Mouse (Mus musculus) midbrain, embryonic 16.5 days (tissue): Measurements from ENCODE around the gene Zfp704. TPM values are rescaled to one million over a fixed set of nuclear protein-coding genes. Genes with fewer than 3 reads are reported as not detected.
A peak's percentile ranks its signal among the peaks of the same experiment; 100 is the strongest.

Source experiments
- ATAC-seq: fragments of 200-750 bp; cut with Nextera tagmentation; 2 replicates; pipeline ENCODE4 v1.8.0; 2017; ENCODE audit warnings: moderate TSS enrichment
- H3K27ac ChIP-seq: fragments of 300-500 bp; sonication (generic); 2 replicates; pipeline ENCODE4 v1.5.1; 2014; ENCODE audit warnings: mild to moderate bottlenecking, low read length, mixed read lengths
- H3K27me3 ChIP-seq: fragments of 300-500 bp; sonication (generic); 2 replicates; pipeline ENCODE4 v1.6.1; 2014; ENCODE audit warnings: low read depth, low read length, mixed read lengths; ENCODE audit not compliant: control insufficient read depth, insufficient read depth
- H3K36me3 ChIP-seq: fragments of 300-500 bp; sonication (generic); 2 replicates; pipeline ENCODE4 v1.6.1; 2014; ENCODE audit warnings: mild to moderate bottlenecking, low read length, moderate library complexity, mixed read lengths; ENCODE audit not compliant: control insufficient read depth, insufficient read depth
- H3K4me1 ChIP-seq: fragments of 300-500 bp; sonication (generic); 2 replicates; pipeline ENCODE4 v1.6.1; 2014; ENCODE audit warnings: mild to moderate bottlenecking, low read length, mixed read lengths; ENCODE audit not compliant: control insufficient read depth, insufficient read depth
- H3K4me2 ChIP-seq: fragments of 300-500 bp; sonication (generic); 2 replicates; pipeline ENCODE4 v1.6.1; 2014; ENCODE audit warnings: mild to moderate bottlenecking, low read length, mixed read lengths
- H3K4me3 ChIP-seq: fragments of 300-500 bp; sonication (generic); 2 replicates; pipeline ENCODE4 v1.5.1; 2014; ENCODE audit warnings: low read depth, mild to moderate bottlenecking, low read length, moderate library complexity, mixed read lengths
- H3K9ac ChIP-seq: fragments of 300-500 bp; sonication (generic); 2 replicates; pipeline ENCODE4 v1.6.1; 2014; ENCODE audit warnings: low read depth, low read length, mixed read lengths
- H3K9me3 ChIP-seq: fragments of 300-500 bp; sonication (generic); replicated peaks from 2 replicates; pipeline ENCODE4 v1.6.1; 2014; ENCODE audit warnings: mild to moderate bottlenecking, low read length, mixed read lengths; ENCODE audit not compliant: control insufficient read depth, poor library complexity, severe bottlenecking
- WGBS: fragments of 180-500 bp; shearing (Covaris S2); extraction: QIAGEN DNeasy Blood & Tissue Kit; methylation state at CpG from one replicate; pipeline ENCODE4 v1.1.7; 2014; 5-methylcytosine and 5-hydroxymethylcytosine counted together
- polyA plus RNA-seq: library from polyadenylated mRNA; unstranded; fragments of >200 nt; fragmentation: Nextera tagmentation; extraction: Ambion mirVana; gene quantifications from 2 replicates; pipeline ENCODE4 v1.2.1, GENCODE M21; 2015

The Zfp704 gene
- polyA plus RNA-seq, 1 experiment from 2014 or later, result 14.8 TPM

DNA sequence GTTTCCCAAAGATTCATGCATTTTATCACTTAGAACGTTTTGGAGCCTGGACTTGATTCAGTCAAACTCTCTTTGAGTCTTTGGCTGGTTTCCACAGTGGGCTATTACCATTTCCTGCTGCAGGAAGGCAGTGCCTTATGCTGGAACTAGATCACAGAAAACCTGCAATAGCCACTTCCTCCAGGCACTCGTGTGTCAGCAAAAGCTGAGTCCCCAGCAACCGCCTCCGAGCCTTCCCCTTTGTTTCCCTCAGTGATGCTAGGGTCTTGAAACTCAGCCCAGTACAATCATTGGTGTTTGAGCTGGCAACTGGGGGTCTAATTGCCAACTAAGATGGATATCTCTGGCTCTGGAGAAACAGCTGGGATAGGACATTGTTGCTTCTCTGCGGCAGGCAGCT, 207.0 kb downstream of the Zfp704 start:
- no peak overlapping the region for H3K4me3 ChIP-seq
- peak overlapping the region; percentile 19; the same call in 1 of the 2 replicates for H3K4me2 ChIP-seq
- no peak overlapping the region for H3K9ac ChIP-seq
- ATAC-seq, result peak; percentile 32; the same call in 1 of the 2 replicates
- no peaks in the 10 kb centered on the region for H3K36me3 ChIP-seq
- 31% methylated on average over 5 of the region's 5 CpGs for WGBS
- H3K27me3 ChIP-seq, result no peaks in the 10 kb centered on the region
- H3K9me3 ChIP-seq, result no peaks in the 10 kb centered on the region
- H3K4me1 ChIP-seq, result peaks cover 21% of the 10 kb centered on the region
- H3K27ac ChIP-seq, result peak overlapping the region; percentile 56; the same call in 1 of the 2 replicates

DNA sequence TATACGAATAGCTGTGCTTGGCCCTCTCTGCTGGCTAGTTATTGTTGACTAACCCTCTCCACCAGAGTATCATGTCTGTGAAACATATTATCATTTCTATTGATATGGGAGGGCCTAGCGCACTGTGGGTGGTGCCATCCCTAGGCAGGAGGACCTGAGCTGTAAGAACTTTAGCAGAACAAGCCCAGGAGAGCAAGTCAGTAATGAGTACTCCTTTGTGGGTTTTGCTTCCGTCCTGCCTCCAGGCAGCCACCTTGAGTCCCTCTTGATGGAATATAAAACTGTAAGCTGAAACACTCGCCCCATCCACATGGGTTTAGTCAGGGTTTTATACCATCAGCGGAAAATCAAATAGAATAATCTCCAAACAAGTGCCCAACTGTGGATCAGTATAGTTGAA, 207.5 kb downstream of the Zfp704 start:
- Histone ChIP-seq H3K27ac (no peak overlapping the region), H3K4me1 (peaks cover 21% of the 10 kb centered on the region), H3K9ac (no peak overlapping the region), H3K9me3 (no peaks in the 10 kb centered on the region), H3K4me2 (no peak overlapping the region), H3K27me3 (no peaks in the 10 kb centered on the region), H3K36me3 (no peaks in the 10 kb centered on the region), H3K4me3 (no peak overlapping the region)
- ATAC-seq, result no peak
- WGBS, result 73% methylated on average over 5 of the region's 5 CpGs

DNA sequence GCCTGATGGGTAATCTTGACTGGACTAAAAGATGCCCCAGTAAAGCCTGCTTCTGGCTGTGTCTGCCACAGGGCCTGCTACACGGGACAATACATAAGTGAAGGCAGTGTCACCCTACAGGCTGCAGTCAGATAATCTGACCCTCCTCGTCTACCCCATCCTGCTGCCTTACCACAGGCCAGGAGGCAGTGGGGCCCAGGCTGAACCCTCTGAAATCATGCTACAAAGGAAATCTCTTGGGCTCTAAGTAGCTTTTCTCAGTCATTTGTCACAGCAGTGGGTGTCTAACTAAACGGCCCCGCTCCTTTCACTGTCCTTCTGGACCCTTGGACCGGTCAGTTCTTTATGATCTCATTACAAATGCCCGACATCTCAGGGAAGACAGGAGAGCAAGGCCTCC, 208.2 kb downstream of the Zfp704 start:
- Histone ChIP-seq H3K4me1 (peaks cover 21% of the 10 kb centered on the region), H3K9ac (no peak overlapping the region), H3K27ac (no peak overlapping the region), H3K4me3 (no peak overlapping the region), H3K4me2 (no peak overlapping the region), H3K27me3 (no peaks in the 10 kb centered on the region), H3K36me3 (no peaks in the 10 kb centered on the region), H3K9me3 (no peaks in the 10 kb centered on the region)
- 29% methylated on average over 6 of the region's 6 CpGs for WGBS
- no peak for ATAC-seq

DNA sequence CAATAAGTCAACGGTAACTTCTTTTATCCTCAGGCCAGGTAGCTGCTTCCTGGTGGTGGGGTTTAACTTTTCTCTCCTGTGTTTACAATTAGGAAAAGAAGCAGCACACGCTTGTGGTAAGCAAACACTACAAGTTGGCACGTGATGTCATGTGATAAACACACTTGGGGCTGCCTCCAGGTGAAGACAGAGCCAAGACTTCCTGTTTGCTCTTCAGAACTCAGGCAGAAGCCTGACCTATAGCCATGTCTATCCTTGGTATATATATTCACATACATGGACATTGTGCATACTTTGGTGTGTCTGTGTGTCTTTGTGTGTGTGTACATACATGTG, 209.0 kb downstream of the Zfp704 start:
- H3K27me3 ChIP-seq, result no peaks in the 10 kb centered on the region
- H3K36me3 ChIP-seq, result no peaks in the 10 kb centered on the region
- no peak overlapping the region; the same call in 1 of the 2 replicates for H3K9ac ChIP-seq
- no peaks in the 10 kb centered on the region for H3K9me3 ChIP-seq
- 66% methylated on average over 3 of the region's 3 CpGs for WGBS
- H3K4me2 ChIP-seq, result no peak overlapping the region
- no peak overlapping the region for H3K4me3 ChIP-seq
- ATAC-seq, result no peak
- H3K4me1 ChIP-seq, result peaks cover 21% of the 10 kb centered on the region
- no peak overlapping the region for H3K27ac ChIP-seq

DNA sequence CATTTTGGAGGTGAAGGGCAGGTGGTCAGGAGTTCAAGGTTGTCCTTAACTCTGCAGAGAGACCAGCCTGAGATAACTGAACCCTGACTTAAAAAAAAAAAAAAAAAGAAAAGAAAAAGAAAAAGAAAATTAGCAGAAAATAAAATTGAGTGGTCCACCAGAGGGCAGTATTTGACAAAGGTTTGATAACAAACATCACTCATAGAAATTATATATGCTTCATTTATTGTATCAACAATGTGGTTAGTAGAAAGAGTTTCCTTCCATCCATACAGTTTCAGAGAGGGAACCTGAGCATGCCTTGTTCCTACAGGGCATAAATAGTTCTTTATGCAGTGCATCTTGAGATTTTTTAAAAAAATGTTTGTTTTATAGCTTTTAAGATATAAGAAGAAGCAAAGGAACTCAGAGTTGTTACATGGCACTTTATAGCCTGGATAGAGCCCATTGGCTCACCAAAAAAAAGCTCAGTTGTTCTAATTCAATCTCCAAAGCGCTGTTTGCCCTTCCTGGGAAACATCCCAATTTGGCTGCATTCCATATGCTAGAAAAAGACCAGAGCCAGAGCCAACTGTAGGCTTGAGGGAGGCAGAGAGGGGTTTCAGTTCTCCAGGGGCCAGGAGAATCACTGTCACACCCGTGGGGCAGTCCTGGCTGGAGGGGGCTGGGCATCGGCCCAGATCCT, 209.5 kb downstream of the Zfp704 start:
- no peak overlapping the region; the same call in 1 of the 2 replicates for H3K9ac ChIP-seq
- no peaks in the 10 kb centered on the region for H3K9me3 ChIP-seq
- H3K36me3 ChIP-seq, result no peaks in the 10 kb centered on the region
- peaks cover 21% of the 10 kb centered on the region for H3K4me1 ChIP-seq
- no peaks in the 10 kb centered on the region for H3K27me3 ChIP-seq
- H3K4me2 ChIP-seq, result no peak overlapping the region
- H3K4me3 ChIP-seq, result no peak overlapping the region
- WGBS, result 42% methylated on average over 3 of the region's 3 CpGs
- peak; percentile 26; the same call in 1 of the 2 replicates for ATAC-seq
- H3K27ac ChIP-seq, result no peak overlapping the region

DNA sequence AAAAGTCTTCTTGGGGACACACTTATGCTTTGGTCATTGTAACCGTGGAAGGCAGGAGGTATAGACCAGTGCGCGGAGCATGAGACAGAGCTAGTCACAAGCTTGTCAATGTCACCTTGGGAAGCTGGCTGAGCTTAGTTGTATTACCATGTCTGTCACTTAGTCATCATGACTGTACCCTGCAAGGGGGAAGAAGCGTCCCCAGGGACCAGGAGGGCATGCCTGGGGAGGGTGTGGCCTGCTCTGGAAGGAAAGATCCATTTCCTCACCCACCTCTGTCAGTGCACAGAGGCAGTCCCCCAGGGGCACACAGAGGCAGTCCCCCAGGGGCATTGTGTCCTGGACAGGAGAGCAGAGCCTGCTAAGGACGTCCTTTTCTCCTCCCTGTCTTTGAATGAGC, 211.6 kb downstream of the Zfp704 start:
- no peaks in the 10 kb centered on the region for H3K36me3 ChIP-seq
- no peaks in the 10 kb centered on the region for H3K9me3 ChIP-seq
- H3K27ac ChIP-seq, result no peak overlapping the region
- H3K4me3 ChIP-seq, result no peak overlapping the region
- no peak overlapping the region for H3K4me2 ChIP-seq
- no peaks in the 10 kb centered on the region for H3K27me3 ChIP-seq
- peaks cover 14% of the 10 kb centered on the region; the same call in 1 of the 2 replicates for H3K4me1 ChIP-seq
- no peak for ATAC-seq
- 81% methylated on average over 5 of the region's 5 CpGs for WGBS
- no peak overlapping the region for H3K9ac ChIP-seq
